Mouse (Mus musculus) neural tube, embryonic 15.5 days (tissue): Measurements from ENCODE around the gene Olfr1137. TPM values are rescaled to one million over a fixed set of nuclear protein-coding genes. Genes with fewer than 3 reads are reported as not detected.

ENCODE experiments used
- ATAC-seq: fragments of 200-750 bp; cut with Nextera tagmentation; 2 replicates; pipeline ENCODE4 v1.8.0; 2017; ENCODE audit warnings: mild to moderate bottlenecking, moderate TSS enrichment, moderate library complexity; ENCODE audit not compliant: low FRiP score
- H3K27ac ChIP-seq: fragments of 300-500 bp; sonication (generic); replicated peaks from 2 replicates; pipeline ENCODE4 v1.5.1; 2015; ENCODE audit warnings: mild to moderate bottlenecking, inconsistent platforms
- H3K27me3 ChIP-seq: fragments of 300-500 bp; sonication (generic); replicated peaks from 2 replicates; pipeline ENCODE4 v1.6.1; 2015; ENCODE audit warnings: inconsistent platforms
- H3K36me3 ChIP-seq: fragments of 300-500 bp; sonication (generic); 2 replicates; pipeline ENCODE4 v1.6.1; 2015; ENCODE audit warnings: inconsistent platforms
- H3K4me1 ChIP-seq: fragments of 300-500 bp; sonication (generic); 2 replicates; pipeline ENCODE4 v1.6.1; 2015; ENCODE audit warnings: inconsistent platforms
- H3K4me2 ChIP-seq: fragments of 300-500 bp; sonication (generic); 2 replicates; pipeline ENCODE4 v1.6.1; 2015; ENCODE audit warnings: inconsistent platforms, mild to moderate bottlenecking, moderate library complexity
- H3K4me3 ChIP-seq: fragments of 300-500 bp; sonication (generic); replicated peaks from 2 replicates; pipeline ENCODE4 v1.5.1; 2015; ENCODE audit warnings: mild to moderate bottlenecking, inconsistent platforms
- H3K9ac ChIP-seq: fragments of 300-500 bp; sonication (generic); replicated peaks from 2 replicates; pipeline ENCODE4 v1.6.1; 2015; ENCODE audit warnings: mild to moderate bottlenecking, inconsistent platforms
- H3K9me3 ChIP-seq: fragments of 300-500 bp; sonication (generic); replicated peaks from 2 replicates; pipeline ENCODE4 v1.6.1; 2016; ENCODE audit warnings: inconsistent platforms
- WGBS: fragments of 180-500 bp; shearing (Covaris S2); methylation state at CpG from one replicate; pipeline ENCODE4 v1.1.7; 2015; ENCODE audit warnings: mixed read lengths; 5-methylcytosine and 5-hydroxymethylcytosine counted together
- polyA plus RNA-seq: library from polyadenylated mRNA; unstranded; fragments of >200 nt; fragmentation: Nextera tagmentation; extraction: Ambion mirVana; gene quantifications from 2 replicates; pipeline ENCODE4 v1.2.1, GENCODE M21; 2015

Gene Olfr1137
- not detected in 2 replicates for polyA plus RNA-seq

DNA sequence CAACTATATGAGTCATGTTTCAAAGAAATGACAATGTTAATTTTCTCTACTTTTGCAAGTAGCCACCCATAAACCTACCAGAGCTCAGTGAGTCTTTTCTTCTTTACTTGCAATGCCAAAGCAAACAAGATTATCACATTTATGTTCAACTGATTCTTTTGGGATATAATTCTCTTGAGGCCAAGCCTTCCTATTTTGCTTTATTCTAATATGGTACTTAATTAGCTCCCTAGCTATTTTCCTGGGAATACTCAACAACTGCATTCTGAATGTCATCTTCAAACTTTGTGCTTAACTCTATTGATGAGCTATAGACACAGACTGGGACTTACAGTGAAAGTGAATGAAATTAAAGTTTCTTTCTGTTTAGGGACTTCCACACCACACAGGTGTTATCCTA lies at the start of gene Olfr1137:
Gene Olfr1137, minus strand, starts transcription at position 101 of the 400 bp plus-strand sequence.
- H3K9me3 ChIP-seq, result no peaks in the 10 kb centered on the region
- ATAC-seq, result no peak
- H3K4me3 ChIP-seq, result no peak within 1 kb of the TSS
- H3K36me3 ChIP-seq, result no peaks in the 10 kb centered on the region
- H3K4me2 ChIP-seq, result no peak within 1 kb of the TSS
- H3K27me3 ChIP-seq, result no peaks in the 10 kb centered on the region
- H3K4me1 ChIP-seq, result no peaks in the 10 kb centered on the region
- no peak within 1 kb of the TSS for H3K9ac ChIP-seq
- no peak within 1 kb of the TSS for H3K27ac ChIP-seq

DNA sequence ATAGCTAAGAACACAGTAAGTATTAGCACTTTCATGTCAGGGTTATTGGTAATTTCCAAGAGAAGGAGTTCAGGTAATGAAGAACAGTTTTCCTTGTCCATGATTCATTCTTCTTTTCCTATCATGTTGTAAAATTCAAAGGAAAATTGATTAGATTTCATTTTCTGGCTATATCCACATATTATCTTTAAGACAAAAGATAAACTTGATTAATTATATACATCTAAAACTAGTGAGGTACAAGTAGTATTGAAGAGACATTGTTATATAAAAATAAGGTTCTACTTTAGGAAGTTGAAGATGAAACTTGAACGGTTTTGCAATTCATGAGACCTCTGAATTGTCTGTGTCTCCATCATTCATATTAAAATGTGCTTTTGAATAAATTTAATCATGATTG lies 40.9 kb upstream of the Olfr1137 start, which contains the start of gene Olfr1141:
Gene Olfr1141, minus strand, starts transcription at position 101 of the 400 bp plus-strand sequence.
- H3K4me2 ChIP-seq, result no peak within 1 kb of the TSS
- H3K4me1 ChIP-seq, result no peaks in the 10 kb centered on the region
- H3K9me3 ChIP-seq, result no peaks in the 10 kb centered on the region
- H3K27me3 ChIP-seq, result no peaks in the 10 kb centered on the region
- 77% methylated on average over 1 of the region's 1 CpGs for WGBS
- no peak within 1 kb of the TSS for H3K27ac ChIP-seq
- no peak for ATAC-seq
- no peak within 1 kb of the TSS for H3K9ac ChIP-seq
- H3K4me3 ChIP-seq, result no peak within 1 kb of the TSS
- H3K36me3 ChIP-seq, result no peaks in the 10 kb centered on the region

DNA sequence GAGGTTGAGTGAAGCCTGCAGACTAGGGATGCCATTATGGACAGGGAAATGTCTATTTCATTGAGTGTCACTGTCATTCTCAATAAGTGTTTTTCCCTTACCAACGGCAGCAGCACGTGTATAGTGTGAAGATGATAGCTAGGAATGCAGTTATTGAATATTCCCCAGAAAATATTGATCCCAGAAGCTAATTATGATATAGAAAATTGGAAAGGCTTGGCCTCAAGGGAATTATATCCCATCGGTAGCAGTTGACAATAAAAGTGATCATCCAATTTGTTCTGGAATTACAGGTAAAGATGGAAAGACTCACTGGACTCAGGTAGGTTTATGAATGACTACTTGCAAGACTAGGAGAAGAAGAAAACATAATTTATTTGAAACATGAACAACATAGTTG lies 30.5 kb upstream of the Olfr1137 start, which contains the start of gene Olfr1140:
Gene Olfr1140, plus strand, starts transcription at position 301 of the 400 bp plus-strand sequence.
- no peak within 1 kb of the TSS for H3K27ac ChIP-seq
- no peaks in the 10 kb centered on the region for H3K27me3 ChIP-seq
- no peaks in the 10 kb centered on the region for H3K36me3 ChIP-seq
- no peak within 1 kb of the TSS for H3K4me3 ChIP-seq
- ATAC-seq, result no peak
- no peak within 1 kb of the TSS for H3K9ac ChIP-seq
- 78% methylated on average over 3 of the region's 3 CpGs for WGBS
- H3K4me2 ChIP-seq, result no peak within 1 kb of the TSS
- H3K9me3 ChIP-seq, result no peaks in the 10 kb centered on the region
- no peaks in the 10 kb centered on the region for H3K4me1 ChIP-seq

DNA sequence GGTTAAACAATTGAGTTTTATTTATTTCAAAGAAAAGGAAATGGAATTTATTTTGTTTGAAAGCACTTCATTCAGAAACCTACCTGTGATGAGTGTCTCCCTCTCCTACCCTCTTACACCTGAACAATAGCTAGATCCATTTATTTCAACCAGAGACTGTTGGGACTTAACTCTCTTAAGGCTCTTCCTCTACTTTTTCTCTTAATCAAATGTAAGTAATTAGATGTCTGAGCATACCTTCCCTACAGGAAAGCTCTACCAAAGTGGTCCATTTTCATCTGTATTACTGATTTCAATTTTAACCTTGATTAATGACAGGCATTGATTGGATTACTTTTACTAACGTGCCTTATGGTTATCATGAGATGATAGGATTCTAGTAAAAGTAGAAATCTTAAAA lies 26.9 kb upstream of the Olfr1137 start, which contains the start of gene Olfr1138:
Gene Olfr1138, minus strand, starts transcription at position 101 of the 400 bp plus-strand sequence.
- no peak for ATAC-seq

DNA sequence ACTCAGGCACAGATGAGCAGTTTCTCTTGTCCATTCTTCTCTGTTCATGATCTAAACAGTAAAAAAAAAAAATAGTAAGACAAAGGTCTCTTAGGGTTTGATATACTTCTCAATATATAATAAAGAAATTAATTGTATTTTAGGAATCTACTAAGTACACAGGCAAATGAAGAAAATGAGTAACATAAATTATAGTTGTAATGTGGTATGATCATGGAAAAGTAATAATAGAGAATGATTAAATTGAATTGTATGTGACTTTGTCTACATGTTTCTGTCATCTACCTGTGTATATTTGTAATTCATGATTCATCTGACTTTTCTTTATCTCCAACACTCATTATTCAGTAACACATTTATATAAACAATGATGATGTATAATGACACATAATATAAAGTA lies 19.1 kb downstream of the Olfr1137 start, which contains the start of gene Olfr1136:
Gene Olfr1136, minus strand, starts transcription at position 101 of the 400 bp plus-strand sequence.
- Histone ChIP-seq H3K4me3 (no peak within 1 kb of the TSS), H3K36me3 (no peaks in the 10 kb centered on the region), H3K4me2 (no peak within 1 kb of the TSS), H3K9me3 (no peaks in the 10 kb centered on the region), H3K4me1 (no peaks in the 10 kb centered on the region), H3K27ac (no peak within 1 kb of the TSS), H3K27me3 (no peaks in the 10 kb centered on the region), H3K9ac (no peak within 1 kb of the TSS)
- ATAC-seq, result no peak

More for the DNA sequence above, 26.9 kb upstream of the Olfr1137 start, which contains the start of gene Olfr1138:
- Histone ChIP-seq H3K9ac (no peak within 1 kb of the TSS), H3K27me3 (no peaks in the 10 kb centered on the region), H3K4me2 (no peak within 1 kb of the TSS), H3K9me3 (no peaks in the 10 kb centered on the region), H3K4me3 (no peak within 1 kb of the TSS), H3K27ac (no peak within 1 kb of the TSS), H3K36me3 (no peaks in the 10 kb centered on the region), H3K4me1 (no peaks in the 10 kb centered on the region)
- 85% methylated on average over 1 of the region's 1 CpGs for WGBS

DNA sequence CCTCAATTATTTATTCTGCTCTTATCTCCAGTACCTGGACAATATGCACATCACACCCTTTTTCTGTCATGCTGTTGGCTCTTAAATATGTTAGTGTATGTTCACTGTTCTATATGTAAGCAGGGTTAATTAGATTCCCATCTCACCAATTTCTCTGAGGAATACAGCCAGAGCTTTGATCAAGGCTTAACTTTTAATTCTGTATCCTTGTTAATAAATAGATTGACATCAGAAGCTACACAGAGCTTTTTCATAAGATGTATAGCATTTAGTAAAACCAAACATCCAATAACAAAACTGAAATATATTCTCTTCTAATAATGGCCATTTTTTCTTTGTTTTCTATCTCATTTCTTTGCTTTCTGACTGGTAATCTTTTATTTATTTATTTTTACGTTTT lies 39.4 kb downstream of the Olfr1137 start, which contains the start of gene Olfr1135:
Gene Olfr1135, minus strand, starts transcription at position 101 of the 400 bp plus-strand sequence.
- Histone ChIP-seq H3K36me3 (no peaks in the 10 kb centered on the region), H3K27ac (no peak within 1 kb of the TSS), H3K27me3 (no peaks in the 10 kb centered on the region), H3K9ac (no peak within 1 kb of the TSS), H3K9me3 (no peaks in the 10 kb centered on the region), H3K4me1 (no peaks in the 10 kb centered on the region), H3K4me3 (no peak within 1 kb of the TSS), H3K4me2 (no peak within 1 kb of the TSS)
- 9% methylated on average over 1 of the region's 1 CpGs for WGBS
- no peak for ATAC-seq

Other genes with a start within 250 kb of the Olfr1137 start
- gene Pramel7, start 216.1 kb downstream of the Olfr1137 start, polyA plus RNA-seq, result not detected in 2 replicates
- gene Pramel6, start 206.6 kb downstream of the Olfr1137 start, polyA plus RNA-seq, result not detected in 2 replicates
- gene Olfr153, start 181.4 kb downstream of the Olfr1137 start, polyA plus RNA-seq, result not detected in 2 replicates
- gene Olfr1128, start 167.6 kb downstream of the Olfr1137 start, polyA plus RNA-seq, result not detected in 2 replicates
- gene Olfr1129, start 139.3 kb downstream of the Olfr1137 start, polyA plus RNA-seq, result not detected in 2 replicates
- gene Olfr1130, start 107.0 kb downstream of the Olfr1137 start, polyA plus RNA-seq, result not detected in 2 replicates
- not detected in 2 replicates for gene Olfr1131, start 86.1 kb downstream of the Olfr1137 start, polyA plus RNA-seq
- not detected in 2 replicates for gene Olfr1132, start 75.6 kb downstream of the Olfr1137 start, polyA plus RNA-seq
- not detected in 2 replicates for gene Olfr1133, start 65.8 kb downstream of the Olfr1137 start, polyA plus RNA-seq
- not detected in 2 replicates for gene Olfr1134, start 54.7 kb downstream of the Olfr1137 start, polyA plus RNA-seq
- not detected in 2 replicates for gene Olfr1135, start 39.5 kb downstream of the Olfr1137 start, polyA plus RNA-seq
- not detected in 2 replicates for gene Olfr1136, start 19.2 kb downstream of the Olfr1137 start, polyA plus RNA-seq
- gene Olfr1138, start 26.8 kb upstream of the Olfr1137 start, polyA plus RNA-seq, result not detected in 2 replicates
- gene Olfr1140, start 30.6 kb upstream of the Olfr1137 start, polyA plus RNA-seq, result not detected in 2 replicates
- not detected in 2 replicates for gene Olfr1141, start 40.8 kb upstream of the Olfr1137 start, polyA plus RNA-seq
- gene Olfr152, start 66.3 kb upstream of the Olfr1137 start, polyA plus RNA-seq, result not detected in 2 replicates
- gene Olfr1143, start 87.4 kb upstream of the Olfr1137 start, polyA plus RNA-seq, result not detected in 2 replicates
- not detected in 2 replicates for gene Olfr1145, start 96.6 kb upstream of the Olfr1137 start, polyA plus RNA-seq
- not detected in 2 replicates for gene Olfr1148, start 117.4 kb upstream of the Olfr1137 start, polyA plus RNA-seq
- not detected in 2 replicates for gene Olfr1150-ps1, start 130.8 kb upstream of the Olfr1137 start, polyA plus RNA-seq
- not detected in 2 replicates for gene Olfr1151, start 142.7 kb upstream of the Olfr1137 start, polyA plus RNA-seq
- not detected in 2 replicates for gene Olfr1152, start 153.3 kb upstream of the Olfr1137 start, polyA plus RNA-seq
- gene Olfr1153, start 181.8 kb upstream of the Olfr1137 start, polyA plus RNA-seq, result not detected in 2 replicates
- gene Olfr1154, start 192.0 kb upstream of the Olfr1137 start, polyA plus RNA-seq, result not detected in 2 replicates
- not detected in 2 replicates for gene Olfr1155, start 232.0 kb upstream of the Olfr1137 start, polyA plus RNA-seq
- gene Olfr1156, start 239.9 kb upstream of the Olfr1137 start, polyA plus RNA-seq, result not detected in 2 replicates